Mouse (Mus musculus) 416B (cell line): Measurements from ENCODE around the gene Slc6a6.

ENCODE experiments used
- DNase-seq: peaks from one replicate; pipeline ENCODE4 v3.0.0; 2011; ENCODE audit warnings: low read depth

The Slc6a6 gene

DNA sequence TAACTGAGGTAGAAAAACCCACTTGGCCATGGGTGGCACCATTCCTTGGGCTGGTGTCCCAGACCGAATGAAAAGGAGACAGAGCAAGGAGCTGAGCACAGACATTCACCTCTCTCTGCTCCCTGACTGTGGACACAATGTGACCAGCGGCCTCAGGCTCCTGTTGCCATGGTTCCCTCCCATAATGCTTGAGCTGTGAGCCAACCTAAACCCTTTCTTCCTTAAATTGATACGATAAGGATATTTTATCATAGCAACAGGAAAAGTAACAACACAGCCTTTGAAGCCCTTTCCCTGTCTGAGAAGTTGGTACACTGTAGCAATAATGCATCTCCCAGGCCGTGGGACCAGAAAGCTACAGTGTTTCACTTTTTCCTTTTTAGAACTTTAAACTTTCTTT lies 14.6 kb upstream of the Slc6a6 start:
- DNase-seq = no peak

DNA sequence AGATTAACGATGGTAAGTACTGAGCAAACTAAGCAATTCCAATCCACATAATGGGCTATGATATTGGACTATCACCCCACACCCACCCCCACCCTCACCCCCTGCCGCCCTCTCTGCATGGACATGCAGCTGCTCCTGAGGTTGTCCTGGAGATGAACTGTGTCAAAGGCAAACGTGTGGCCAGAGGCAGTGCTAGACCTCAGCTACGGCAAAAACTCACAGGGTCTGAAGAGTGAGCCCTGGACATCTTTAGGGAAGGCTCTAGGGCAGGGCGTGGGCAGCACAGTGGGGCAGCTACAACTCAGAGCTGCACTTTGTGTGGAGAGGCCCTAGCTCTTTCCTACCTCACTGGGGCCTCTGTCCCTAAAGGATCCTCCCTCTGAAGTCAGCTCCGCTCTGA lies 13.6 kb upstream of the Slc6a6 start:
- no peak for DNase-seq

DNA sequence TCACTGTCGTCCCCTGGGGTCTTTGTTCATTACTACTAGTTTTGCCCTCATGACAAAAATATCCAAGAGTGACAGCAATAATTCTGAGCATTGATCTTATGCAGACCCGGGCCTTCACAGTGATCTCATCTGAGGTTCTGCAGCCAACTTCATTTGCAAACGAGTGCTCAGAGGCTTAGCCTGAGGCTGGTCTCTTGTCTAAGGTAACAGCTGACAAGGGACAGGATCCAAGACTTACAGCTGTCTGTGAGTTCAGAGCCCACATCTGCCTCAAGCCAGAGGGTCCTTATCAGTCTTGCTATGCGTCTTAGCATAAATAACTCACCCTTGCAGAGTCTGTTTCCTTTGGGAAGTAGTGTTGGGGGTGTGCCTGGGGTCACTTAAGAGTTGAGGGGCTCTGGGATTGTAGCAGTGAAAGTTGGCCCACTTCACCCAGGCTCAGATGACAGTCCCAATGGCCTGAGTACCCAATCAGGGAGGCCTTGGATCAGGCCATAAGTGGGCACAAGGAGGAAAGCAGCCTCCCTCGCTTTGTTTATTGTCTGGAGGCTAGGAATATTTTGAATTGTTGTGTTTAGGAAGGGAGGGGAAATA lies 9.0 kb upstream of the Slc6a6 start:
- no peak for DNase-seq

DNA sequence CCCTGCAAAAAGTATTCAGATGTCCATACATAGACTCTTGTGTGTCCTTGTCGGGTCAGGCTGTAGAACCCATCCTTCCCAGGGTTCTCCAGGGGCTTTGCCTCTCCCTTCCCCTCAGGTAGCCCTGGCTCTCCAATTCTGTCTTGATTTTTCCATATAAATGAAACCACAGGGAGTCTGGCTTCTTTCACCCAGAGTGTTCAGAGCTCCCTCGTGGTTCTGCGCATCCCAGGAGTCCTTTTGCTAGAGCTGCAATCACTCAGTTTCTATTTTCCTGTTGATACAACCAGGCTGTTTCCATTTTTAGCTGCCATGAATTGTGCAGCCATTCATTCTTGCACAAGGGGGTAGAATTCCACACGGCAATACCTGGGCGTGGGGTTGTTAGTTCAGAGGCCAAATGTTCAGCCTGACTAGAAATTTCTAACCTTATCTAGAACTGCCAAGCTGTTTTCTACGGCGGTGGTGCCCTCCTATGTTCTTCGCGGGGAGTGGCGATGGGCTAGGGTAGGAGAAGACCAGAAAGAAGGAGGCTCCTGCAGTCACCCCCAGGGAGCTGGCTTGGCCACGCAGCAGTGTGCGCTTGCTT lies 5.3 kb upstream of the Slc6a6 start:
- DNase-seq = no peak

DNA sequence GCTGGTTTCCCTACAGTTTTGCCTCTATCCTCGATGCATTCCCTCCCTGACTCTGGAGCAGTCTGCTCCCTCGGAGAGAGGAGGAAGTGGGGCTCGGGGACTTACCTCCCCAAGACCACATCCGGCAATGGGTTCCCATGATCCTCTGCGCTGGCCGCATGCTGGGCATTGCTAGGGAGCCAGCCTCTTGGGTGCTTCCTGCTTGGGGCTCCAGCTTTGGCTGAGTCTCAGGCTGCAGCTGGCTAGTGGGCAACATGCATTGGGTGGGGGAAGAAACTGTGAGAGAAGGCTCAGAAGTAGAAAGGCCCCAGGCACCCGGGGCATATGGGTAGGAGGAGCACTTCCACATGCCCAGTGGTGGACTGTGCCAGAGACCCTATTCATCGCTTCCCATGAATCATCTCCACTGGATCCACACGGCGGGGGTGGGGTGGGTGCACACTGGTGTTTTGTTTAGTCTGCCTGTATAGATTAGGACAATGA lies 4.7 kb upstream of the Slc6a6 start:
- peak; percentile 94 for DNase-seq

DNA sequence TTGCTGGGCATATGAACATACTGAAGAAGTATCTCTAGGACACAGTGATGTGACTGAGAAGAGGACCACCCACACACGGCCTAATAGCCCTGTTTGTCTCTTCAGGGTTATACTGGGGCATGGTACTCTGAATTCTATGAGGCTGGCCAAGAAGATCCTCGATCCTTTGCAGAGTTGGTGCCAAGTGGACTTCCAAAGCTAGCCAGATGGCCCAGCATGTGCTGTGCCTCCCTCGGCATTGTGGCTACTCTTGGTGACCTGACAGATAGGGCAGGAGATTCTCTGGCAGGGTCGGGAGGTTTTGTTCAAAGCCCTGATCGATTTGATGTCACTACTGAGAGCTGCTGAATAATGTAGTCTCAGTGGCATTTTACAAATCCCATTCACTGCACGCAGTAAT lies 4.1 kb upstream of the Slc6a6 start:
- no peak for DNase-seq

DNA sequence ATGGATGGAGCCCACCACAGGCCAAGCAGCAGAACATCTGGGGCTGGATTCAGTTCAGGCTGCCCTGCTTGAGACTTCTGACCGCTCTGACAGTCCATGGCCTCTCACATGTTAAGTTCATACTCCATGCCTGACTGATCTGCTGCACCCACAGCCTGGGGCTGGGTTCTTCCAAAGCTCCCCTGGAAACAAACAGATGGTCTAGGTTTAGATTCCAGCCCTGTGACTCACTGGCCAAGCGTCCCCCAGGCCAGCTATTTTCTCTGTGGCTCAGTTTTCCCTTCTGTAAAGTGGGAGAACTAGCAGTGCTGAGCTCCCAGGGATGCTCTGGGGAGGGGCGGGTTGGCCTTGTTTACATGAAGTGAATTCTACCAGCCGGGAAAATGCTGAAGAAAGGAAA lies 2.0 kb upstream of the Slc6a6 start:
- no peak for DNase-seq

DNA sequence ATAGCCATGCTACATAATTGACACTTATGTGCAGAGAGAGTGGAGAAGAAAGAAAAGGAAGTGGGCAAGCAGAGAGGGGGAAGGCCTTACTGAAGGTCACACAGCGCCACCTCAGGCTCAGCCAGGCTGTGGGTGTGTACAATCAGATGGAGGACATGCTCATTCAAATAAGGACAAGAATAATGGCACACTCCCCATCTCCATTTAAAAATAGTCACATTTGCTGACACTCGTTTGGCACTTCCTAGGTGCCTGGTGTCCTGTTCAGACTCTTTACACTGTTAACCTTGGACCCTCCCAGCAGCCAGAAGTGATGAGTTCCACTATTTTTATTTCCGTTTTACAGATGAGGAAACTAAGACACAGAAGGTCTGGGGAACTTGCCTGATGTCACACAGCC lies 732 bp upstream of the Slc6a6 start:
- peak; percentile 90 for DNase-seq

DNA sequence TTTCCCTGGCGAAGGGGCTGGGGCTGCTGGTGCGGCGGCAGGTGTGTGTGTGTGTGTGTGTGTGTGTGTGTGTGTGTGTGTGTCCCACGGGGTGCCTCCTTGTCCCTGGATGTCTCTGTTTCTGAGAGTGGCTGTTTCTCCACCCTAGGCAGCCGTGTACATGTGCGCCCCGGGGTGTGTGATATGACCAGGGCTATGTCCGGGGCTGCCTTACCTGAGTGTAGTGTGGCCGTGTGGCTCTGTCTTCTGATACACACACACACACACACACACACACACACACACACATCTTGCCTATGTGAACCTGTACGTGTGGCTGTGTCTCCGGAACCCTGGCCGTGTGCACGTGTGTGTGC lies 599 bp downstream of the Slc6a6 start:
- peak; percentile 31 for DNase-seq

DNA sequence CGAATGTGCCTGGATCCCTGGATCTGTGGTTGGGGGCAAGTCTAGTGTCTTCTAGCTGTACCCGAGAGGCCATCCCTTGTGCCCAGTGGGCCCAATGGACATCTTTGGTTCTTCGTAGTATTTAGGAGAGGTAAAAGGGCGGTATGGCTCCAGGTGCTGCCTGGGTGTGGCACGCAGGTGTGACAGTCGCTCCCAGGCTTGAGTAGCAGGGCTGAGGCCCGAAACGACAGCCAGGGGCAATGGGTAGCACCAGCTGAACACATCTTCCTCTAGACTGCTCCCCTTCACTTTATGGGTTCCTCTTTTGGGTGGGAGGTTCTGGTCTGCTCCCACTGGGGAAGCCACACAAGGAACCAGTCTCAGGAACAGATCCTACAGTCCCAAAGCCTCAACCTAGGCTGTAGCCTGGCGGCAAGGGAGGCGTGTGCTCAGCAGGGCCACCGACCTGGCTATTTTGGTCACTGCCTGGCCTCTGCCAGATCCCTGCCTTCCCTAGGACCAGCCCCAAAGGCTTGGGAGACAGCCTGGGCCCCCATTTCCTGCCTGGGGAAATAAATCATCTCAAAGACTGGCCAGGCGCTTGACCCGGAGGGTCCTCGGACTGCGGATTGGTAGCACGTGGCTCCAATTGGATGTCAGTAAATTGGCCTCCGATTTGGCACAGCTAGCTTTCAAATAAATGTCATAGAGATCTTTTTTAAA lies 1.1 kb downstream of the Slc6a6 start:
- DNase-seq = peak; percentile 40

DNA sequence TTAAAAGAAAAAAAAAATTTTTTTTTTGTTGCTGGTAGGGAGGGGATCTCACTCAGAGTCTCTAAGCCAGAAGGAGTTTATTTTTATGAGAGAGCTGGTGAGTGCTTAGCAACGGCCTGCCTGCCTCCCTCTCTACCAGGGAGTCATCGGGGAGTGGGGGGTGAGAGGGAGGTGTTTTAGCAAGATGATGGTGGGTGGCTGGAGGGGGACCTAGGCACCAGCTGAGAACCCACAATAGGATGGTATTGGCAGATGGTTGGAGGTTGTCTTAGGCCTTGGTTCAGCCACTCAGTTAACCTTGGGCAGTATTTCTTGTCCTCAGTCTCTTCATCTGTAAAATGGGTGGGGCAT lies 1.7 kb downstream of the Slc6a6 start:
- no peak for DNase-seq

DNA sequence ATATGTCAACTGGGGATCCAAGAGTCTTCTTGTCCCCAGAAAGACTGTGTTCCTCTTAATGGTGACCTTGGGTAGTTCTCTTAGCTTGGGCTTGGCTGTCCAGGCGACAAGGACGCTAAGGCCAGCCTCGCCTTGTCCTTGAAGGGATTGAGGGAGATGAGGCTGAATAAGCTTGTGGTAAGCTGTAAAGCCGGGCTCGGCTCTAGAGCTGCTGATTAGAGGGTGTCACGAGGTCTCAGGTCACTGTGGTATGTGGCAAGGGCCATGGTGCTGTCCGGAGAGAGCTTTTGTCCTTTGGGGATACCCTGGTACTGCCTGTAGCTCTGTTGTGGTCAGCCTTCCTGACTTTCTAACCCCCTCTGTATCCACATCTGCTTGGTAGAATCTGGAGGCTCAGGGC lies 2.0 kb downstream of the Slc6a6 start:
- peak; percentile 62 for DNase-seq

DNA sequence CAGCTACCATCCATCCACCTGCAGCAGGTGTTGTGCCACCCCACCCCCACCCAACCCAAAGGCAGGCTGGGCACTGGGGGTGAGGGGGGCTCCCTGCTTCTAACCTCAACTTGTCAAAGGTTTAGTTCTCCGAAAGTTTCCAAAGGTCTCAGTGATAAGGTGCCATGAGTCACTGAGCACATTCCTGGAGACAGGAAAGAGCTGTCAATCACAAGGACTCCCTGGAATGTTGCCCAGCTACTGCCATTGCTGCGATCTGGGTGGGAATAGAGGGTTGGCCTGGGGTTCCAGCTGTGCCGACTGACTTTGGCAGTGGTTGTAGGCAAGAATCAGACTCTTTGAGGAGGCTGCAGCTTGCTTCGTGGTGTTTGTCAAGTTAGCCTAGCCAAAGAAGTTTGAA lies 2.7 kb downstream of the Slc6a6 start:
- DNase-seq = peak; percentile 47

DNA sequence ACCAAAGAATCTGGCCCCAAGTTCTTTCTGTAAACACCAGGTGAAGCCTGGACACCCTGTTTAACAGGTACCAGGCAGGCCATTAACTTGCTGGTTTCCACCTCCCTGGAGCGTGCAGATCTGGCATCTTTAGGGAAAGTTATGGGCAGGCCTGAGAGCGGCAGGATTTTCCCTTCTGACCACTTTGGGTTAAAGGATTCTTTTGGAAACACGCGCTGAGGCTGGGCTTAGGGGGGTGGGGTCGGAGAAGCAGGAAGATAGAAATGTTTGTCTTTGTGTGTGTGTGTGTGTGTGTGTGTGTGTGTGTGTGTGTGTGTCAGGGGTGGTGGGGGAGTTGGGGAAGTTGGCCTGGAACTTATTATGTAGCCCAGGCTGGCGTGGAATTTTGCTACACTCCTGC lies 4.2 kb downstream of the Slc6a6 start:
- DNase-seq = no peak

DNA sequence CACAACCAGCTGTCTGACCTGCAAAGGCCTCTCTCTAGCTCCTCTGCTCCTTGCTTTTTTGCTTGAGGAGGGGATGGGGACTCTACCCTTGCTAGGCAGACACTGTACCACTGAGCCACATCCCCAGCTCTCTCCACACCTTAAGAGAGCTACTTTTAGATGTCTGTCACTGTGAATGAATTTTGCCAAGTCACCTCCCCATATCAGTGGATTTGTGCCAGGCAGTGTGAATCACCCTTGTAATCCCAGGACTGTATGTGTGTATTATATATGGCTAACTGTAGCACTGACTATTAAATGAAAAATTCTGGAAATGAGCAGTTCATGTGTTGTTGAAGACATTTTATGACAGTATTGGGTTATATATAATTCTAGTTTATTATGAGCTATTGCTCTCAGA lies 5.4 kb downstream of the Slc6a6 start:
- peak; percentile 72 for DNase-seq

DNA sequence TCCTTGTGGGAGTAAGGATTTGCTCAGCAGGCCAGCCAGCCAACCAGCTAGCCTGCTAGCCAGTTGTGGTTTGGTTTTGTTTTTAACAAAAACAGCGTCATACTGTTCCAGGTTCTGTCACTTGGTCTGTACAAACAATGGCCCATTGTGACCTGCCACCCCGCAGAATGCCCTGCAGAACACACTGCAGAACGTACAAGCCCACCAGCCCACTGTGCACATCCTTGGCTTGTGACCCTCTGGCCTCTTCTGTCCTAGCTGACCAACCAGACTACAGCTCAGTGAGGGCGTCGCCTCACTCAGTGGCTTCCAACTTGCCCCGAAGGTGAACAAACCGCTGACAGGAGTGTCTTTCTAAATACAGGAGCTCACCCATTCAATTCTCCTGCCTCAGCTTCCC lies 6.4 kb downstream of the Slc6a6 start:
- no peak for DNase-seq

DNA sequence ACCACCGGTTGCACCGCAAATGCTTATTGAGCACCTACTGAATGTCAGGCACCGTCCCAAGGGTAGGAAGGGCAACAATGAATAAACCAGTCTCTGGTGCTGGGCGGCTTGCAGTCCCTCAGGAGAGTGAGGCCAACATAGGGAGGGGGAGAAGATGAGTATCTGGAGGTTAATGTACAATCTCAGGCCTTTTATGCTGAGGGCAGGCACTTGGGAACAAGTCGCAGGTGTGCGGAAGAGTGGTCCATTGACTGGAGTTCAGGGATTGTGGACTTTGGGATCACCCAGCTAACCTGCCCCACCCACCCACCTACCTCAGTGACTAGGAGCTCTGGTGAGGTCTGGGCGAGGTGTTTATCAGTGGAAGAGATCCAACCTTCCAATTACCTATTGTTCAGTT lies 6.8 kb downstream of the Slc6a6 start:
- no peak for DNase-seq

DNA sequence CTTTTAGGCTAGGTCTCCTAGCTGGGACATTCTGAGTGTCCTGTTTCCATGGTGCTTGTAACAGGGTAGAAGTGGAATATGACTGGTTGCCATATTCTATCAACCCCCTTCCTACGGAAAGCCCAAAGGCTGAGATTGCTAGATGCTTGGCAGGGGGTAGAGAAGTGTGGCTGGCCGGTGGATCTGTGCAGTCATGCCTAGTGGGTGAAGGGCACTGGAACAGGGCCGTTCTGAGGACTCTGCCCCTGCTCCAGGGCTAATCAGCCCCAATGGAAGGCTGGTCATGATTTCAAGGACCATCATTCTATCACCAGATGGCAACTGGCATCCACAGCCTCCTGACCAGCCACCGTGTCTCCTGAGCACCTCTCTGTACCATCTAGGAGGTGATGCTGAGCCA lies 7.7 kb downstream of the Slc6a6 start:
- DNase-seq = no peak

DNA sequence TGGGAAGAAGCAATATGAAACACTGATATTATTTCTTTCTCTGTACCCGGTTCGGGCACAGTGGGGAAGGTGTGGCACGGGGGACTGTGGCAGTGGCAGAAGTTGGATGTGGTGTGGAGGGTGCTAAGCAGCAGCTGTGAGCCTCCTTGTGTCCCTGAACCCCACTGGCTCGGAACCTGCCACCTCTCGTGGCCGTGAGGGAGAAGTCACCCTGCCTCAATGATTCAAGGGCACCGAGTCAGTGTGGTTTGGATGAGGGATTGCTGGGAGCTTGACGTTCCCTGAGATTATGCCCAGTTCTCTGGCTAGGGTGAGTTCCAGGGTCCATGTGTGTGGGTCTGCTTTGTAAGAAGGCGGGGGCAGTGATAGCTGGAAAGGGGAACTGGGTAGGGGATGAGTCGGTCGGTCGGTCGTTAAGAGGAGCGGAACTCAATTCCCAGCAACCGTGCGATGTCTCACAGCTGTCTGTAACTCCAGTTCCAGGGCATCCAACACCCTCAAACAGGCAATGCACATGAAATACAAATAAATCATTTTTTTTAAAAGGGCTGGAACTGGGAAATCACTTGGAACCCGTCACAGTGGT lies 9.5 kb downstream of the Slc6a6 start:
- no peak for DNase-seq

DNA sequence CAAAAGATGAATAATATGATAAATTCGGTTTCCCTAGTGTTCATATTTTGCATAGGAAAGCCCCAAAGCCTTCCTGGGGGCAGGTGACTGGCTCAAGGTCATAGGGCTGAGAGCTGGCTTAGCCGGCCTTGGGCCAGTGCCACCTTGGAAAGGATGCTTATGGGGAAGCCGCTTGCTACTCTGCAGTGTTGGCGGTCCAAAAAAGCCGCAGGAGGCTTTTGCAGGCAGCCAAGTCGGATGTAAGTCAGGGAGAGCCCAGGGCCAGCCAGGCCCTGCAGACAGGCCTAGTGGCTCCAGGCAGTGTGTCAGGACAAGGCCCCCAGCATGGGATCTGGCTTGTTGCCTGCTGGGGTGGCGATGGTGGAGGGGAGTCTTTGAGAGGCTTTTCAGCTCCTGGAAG lies 10.8 kb downstream of the Slc6a6 start:
- DNase-seq = no peak

DNA sequence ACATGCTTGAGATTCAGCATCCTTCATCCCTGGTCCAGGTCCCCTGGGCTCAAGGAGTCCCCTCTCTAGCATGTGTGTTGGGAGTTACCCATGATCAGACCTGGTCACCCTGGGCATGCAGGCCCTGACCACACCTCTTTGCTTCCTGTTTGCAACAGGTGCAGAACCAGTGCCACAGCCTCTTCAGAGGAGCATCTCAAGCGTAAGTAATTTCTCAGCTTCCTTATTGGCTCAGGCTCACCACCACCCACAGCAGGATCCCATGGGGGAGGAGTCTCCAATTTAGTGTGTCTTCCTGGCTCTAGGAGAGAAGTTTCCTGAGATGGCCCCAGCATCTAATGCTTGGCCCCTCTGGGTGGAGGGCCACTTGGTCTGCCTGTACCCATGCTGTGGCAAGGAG lies 15.0 kb downstream of the Slc6a6 start:
- DNase-seq = no peak

DNA sequence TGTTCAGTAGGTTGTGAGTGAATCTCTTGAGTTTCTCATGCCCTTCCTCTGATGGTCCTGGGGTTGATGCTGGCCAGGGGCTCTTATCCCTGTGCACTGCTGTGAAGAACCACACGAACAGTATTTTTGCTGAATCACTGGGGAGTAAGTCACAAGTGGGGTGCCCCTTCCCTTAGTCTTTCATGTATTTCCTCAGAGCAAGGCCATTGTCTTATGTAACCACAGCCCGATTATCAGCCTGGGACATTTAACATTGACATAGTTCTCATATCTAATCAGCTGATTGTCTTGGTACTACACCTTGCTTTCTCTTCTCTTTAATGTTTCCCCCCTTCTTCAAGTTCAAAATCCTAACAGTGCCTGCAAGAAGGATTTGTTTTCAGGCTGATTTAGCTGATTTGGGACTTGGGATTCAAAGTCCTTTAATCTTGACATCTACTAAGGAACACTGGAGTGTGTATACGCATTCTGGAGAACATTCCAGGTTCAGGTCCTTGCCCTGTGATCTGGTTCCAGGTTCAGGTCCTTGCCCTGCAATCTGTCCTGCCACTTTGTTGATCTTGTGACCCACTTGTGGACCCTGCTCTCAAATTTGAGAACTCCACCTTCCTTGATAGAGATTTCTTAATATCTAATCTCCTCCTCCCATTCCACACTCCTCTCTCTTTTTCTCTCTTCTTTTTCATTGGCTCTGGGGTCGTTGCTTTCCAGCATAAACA lies 15.8 kb downstream of the Slc6a6 start:
- peak; percentile 65 for DNase-seq
